Mouse (Mus musculus) urinary bladder, postnatal 14 days (tissue): ENCODE results near the gene H2-Aa.

ENCODE experiments used
- DNase-seq: peaks from one replicate; pipeline ENCODE4 v3.0.0; 2021; ENCODE audit warnings: low spot score

The H2-Aa gene

DNA sequence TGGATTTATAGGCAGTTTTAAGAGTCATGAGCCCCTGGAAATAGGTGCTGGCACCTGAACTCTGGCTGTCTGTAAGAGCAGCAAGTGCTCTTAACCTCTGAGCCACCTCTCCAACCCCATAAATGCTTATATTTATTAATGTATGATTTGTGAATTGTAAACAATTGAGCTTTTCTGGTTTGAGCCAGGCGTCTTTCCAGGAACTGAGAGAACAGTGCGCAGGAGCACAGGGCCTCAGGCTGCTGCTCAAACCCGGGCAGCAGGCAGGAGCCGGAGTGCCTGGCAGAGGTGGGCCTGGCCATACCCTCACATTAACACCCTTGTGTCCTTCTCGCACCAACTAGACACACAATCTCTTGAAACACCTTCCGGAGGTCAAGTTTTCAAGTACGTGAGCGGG lies 12.4 kb upstream of the H2-Aa start:
- DNase-seq, result no peak

DNA sequence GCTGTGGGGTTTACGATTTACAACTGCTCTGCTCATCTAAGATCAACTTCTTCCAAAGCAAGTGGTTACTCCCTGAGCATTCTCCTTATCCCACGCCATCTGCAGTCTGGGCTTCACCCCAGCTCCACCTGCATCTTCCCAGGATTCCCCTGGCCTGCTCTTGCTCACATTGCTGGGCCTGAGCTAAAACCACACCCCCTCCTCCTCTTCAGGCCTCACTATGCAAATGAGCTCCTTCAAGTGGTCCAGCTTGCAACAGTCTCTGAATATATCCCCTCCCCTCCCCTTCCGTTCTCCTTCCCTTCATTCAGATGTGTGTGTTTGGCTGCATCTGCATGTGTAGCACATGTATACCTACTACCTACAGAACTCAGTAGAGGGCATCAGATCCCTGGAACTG lies 11.7 kb upstream of the H2-Aa start:
- no peak for DNase-seq

DNA sequence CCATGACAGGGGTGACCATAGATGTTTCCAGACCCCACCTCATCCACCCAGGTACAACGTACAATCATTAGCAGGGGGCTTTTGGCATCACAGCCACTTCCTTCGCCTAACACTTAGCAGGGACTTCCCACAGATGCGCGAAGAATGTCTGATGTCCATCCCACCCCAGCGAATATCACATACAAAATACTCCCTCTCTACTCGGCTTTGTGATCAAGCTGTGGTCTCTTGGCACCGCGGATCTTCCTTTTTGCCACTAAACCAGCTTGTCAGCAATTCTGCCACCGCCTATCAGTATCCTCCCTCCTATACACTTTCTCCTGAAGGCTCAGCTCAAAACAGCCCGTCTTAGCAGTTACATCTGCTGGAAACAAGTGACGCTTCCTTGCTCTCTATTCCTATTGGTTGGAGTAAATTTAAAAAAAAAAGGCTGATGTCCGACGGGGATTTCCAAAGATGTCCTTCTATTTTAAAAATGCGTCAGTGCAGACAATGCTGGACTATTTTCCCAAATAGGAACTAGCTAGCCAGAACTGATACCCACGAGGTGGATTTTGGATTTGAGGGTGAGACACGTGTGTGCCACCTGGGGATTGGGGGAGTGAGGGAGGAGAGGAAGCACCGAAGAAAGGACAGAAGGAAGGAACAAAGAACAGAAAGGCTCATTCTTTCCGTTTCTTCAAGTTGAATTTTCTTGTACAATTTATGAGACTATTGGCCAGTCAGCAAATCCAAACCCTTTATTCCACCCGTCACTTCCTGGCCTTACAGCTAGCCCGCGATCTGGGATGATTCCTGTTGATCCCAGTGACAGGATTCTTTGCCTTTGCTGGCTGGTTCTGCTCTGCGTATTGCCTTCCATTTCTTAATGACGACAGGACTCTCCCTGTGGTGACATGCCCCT lies 8.5 kb upstream of the H2-Aa start:
- DNase-seq, result no peak

DNA sequence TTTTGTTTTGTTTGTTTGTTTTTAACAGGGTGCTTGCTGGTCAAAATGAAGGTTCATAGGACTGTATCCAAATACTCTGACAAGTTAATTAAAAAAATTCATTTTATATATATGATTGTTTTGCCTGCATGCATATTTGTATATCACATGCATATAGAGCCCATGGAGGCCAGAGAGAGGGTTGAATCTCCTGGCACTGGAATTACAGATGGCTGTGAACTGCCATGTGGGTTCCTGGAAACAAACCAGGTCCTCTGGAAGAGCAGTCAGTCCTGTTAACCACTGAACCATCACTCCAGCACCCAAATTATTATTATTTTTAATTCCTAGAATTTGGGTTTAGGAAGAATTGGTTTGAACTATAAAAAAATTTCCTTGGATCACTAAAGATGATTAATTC lies 7.7 kb upstream of the H2-Aa start:
- DNase-seq, result no peak

DNA sequence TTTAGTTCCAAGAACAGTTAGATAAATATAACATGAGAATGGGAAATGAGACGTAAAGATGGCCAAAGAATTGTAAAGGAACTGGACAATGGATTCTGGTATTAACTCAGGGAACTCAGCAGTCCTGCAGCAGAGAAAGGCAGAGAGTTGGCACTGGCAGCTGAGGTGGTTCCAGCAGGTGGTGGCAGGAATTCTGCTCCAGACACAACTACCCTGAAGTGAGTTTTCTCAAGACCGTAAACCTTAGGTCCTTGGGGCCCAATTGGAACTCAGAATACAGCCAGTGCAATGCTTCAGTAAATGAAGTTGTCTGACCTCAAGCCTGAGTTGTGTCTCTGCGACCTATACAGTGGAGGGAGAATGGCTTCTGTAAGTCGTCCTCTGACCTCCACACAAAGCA lies 6.6 kb upstream of the H2-Aa start:
- no peak for DNase-seq

DNA sequence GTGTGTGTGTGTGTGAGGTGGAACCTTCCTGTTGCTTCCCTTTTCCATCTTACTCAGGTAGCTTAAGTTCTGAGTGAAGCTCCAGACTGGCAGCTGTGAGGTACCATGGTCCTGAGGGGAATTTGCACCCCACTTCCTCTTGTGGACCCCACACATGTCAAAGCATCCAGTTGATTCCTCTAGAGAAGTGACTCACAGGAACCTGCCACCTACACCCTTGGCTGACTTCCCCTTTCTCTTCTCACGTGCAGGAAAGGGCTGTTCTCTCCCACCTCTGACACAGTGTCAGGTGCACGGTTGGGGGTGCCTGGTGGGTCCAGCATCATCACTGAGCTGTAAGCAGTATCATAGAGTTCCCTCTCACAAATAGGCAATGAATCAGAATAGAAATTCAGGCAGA lies 5.9 kb upstream of the H2-Aa start:
- DNase-seq, result no peak

DNA sequence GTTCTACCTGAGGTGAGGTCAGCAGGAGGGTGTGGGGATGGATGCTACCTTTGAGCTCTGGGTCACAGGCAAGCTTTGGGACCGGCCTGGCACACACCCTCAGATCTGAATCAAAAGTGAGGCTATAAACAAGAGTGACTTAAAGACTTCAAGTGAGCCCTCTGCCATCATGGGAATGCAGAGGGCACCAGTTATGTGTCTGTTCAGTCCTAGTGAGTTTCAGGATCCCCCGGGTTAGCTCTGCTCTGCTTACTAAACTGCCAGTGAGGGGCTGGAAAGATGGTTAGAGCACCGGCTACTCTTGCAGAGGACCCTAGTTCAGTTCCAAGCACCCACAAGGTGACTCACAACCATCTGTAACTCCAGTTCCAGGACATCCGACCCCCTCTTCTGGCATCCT lies 4.9 kb upstream of the H2-Aa start:
- DNase-seq, result no peak

DNA sequence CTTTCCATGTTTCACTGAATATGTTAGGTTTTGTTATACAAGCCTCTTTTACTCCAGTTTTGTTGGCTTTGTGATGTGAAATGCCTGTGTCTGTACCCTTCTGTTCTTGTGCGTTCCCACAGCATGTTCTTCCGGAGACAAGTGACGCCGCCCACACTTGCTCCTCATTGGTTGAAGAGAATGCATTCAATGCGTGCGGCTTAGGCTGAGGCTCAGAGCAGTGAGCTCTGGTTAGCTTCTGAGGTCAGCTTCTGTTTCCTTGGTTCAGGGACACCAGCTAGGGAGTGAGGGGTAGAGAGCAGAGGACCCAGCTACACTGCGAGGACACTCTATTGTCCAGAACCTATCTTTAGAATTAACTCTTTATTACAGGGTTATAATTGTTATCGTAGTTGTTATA lies 4.0 kb upstream of the H2-Aa start:
- DNase-seq, result peak; percentile 79

DNA sequence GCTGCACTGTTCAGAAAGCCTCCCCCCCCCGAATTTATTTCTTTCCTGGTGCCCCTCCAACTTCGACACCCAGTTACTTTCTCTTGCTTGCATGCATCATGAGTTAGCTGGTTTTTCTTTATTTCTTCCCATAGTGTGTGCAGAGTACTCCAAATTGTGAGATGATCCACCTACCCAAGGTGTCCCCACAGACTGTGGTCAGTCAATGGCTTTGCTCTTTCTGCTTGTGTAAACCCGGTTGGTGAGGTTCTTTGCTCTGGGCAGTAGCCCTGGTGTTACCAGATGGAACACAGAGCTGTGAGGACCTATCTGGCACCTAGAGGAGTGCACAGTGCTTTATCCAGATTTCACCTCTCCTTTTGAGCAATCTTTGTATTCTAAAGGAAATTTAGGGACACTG lies 508 bp upstream of the H2-Aa start:
- DNase-seq, result no peak

DNA sequence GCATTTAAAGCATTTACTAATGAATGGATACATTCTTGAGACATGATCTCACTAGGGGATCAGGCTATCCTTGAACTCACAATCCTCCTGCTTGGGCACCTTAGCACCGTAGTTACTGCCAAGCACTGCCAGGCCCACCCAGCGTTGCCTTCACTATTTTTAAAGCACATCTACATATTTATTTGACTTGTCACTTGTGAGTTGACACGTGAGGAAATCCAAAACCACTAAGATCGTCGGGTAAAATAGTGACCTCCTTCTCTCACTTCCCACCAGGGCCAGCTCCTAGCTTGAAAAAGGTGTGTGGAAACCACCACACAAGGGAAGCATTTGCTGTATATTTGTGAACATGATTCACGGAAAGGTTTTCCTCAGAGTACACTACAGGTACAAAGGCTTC lies 624 bp downstream of the H2-Aa start:
- DNase-seq, result no peak

DNA sequence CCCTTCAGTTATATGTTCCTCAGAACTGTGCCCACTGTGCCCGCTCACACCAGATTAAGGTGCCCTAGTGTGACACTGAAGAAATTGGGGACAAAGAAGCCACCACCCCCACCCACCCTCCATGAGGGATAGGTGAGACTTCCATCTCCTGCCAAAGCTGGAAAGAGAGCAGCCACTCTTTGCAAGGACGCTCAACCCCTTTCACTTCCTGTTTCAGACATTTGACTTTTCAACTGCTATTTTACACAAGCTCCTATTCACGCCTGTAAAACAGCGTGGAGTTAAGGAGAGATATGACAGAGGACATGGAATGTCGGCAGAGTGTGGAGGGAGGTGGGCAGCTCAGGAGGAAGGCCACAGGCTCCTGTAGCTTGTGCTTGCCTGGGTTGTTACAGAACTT lies 1.1 kb downstream of the H2-Aa start:
- DNase-seq, result no peak

DNA sequence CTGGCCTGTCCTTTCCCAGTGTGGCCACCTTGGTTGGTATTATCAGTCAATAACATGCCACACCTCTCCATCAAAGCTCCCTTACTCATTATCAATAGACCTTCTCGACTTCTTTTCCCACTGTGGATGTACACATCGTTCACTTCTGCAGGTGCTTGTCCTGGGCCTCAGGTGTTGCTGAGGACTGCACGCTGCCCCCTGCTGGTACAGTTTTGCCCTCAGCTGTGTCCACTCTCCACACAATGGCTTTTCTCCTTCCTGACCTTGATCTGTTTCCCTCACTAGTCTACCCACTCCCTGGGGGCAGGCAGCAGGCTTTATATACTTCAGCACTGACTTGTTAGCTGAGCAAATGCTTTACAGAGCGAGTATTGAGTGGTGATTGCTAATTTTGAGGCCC lies 1.8 kb downstream of the H2-Aa start:
- DNase-seq, result peak; percentile 25

DNA sequence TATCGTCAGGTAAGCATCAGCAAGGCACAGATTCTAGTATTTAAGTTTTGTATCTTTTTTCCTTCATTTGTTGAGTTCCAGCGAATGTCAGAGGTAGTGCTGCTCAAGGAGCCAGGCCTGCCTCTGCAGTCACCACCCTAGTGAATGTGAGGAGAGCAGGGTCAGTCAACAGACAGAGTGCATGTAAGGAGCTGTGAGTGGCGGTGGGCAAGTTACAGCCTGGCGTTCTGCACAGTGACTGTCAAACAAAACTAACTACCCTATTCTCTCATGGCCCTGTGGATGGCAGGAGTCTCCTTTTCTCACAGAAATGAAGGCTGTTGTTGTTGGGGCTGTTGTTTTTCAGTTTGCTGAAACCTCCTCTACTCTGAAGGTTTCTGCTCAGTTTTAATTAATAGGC lies 2.3 kb downstream of the H2-Aa start:
- DNase-seq, result no peak

DNA sequence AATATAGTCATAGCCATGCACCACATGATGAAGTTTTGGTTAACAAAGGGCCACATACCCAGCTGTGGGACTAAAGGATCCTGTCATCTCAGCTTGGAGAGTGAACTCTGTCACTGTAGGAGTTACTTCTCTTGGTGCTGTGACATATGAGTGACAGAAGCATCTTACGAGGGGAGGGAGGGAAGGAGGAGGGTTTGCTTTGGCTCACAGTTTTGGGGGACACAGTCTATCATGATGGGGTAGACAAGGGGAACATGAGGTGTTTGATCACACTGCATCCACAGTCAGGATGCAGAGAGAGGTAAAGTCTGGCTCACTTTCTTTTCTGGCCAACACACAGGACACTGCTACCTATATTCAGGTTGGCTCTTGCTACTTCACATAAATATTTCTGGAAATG lies 5.8 kb downstream of the H2-Aa start:
- DNase-seq, result no peak

DNA sequence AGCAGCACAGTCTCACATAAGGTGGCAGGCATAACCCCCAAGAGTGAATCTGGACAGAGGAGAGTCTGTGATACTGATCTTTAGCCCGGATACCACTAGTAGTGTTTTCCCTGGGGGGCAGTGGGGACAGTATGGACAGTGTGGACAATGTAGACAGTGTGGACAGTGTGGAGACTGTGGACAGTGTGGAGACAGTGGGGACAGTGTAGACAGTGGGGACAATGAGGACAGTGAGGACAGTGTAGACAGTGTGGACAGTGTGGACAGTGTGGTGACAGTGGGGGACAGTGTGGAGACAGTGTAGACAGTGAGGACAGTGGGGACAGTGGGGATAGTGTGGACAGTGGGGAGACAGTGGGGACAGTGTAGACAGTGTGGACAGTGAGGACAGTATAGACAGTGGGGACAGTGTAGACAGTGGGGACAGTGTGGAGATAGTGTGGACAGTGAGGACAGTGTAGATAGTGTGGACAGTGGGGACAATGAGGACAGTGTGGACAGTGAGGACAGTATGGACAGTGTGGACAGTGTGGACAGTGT lies 7.1 kb downstream of the H2-Aa start:
- DNase-seq, result no peak

DNA sequence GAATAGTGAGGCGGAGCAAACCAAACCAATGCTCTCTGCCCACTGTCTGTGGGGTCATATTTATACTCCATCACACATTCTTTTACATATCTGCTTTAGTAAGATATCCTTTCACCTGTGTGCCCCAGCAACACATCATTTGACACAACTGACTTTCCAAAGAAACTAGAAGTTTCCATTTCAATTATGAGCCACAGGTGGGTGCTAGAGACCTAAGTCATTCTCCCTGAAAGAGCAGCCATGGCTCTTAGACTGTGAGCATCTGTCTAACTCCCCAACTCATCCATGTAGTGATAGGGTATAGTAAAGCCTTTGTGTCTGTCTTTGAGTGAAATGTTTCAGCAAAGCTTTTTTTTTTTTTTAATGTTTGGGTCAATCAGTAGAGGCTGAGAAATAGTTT lies 15.5 kb downstream of the H2-Aa start:
- DNase-seq, result no peak

DNA sequence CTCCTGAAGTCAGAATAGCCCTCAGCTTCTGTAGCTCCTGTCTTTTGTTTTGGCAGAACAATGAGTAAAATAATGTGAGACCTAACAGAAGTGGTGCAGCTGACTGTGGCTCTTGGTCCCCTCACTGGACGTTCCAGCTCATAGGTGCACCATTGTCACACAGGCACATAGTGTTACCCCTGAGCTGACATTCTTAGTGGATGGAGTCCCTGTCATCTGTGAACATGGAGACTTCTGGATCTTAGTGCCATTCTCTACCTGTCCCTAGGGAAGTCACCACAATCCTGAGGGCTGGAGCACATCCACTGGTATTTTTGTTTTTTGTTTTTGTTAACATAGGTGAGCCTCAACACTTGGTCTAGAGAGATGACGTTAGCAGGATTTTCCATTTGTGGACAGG lies 16.7 kb downstream of the H2-Aa start:
- DNase-seq, result no peak

DNA sequence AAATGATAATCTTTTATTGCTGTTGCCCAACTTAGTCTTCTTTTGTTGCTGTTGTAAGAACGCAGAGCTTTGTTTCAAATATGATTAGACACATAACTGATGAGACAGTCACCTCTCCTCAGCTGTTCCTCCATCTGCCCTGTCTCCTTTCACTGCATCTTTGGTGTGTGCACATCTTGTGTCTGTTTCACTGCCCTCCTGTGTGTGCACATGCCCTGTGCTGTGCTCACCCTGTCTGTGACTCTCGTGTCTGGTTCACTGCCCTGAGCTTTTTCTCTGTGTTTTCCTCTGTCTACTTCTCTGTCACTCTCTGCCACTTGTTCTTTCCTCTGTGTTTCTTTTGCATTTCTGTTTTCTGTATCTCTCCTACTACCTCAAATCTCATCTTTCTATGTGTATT lies 17.4 kb downstream of the H2-Aa start:
- DNase-seq, result no peak

DNA sequence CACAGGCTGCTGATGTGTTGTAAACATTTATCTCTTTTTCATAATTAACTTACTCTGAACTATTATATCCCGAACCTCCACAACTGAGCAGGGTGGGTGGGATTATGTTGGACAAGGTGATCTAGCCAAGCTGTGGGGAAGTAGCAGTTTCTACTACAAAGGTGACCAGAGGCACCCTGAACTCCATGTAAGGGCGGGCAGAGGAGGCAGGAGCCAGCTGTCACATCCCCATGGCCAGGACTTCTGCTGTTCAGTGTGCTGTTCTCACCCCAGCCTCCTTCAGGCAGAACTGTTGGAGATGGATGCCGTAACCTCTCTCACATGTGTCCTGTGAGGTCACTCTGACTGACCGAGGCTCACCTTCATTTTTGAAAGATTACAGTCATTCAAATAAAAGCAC lies 17.8 kb downstream of the H2-Aa start:
- no peak for DNase-seq

DNA sequence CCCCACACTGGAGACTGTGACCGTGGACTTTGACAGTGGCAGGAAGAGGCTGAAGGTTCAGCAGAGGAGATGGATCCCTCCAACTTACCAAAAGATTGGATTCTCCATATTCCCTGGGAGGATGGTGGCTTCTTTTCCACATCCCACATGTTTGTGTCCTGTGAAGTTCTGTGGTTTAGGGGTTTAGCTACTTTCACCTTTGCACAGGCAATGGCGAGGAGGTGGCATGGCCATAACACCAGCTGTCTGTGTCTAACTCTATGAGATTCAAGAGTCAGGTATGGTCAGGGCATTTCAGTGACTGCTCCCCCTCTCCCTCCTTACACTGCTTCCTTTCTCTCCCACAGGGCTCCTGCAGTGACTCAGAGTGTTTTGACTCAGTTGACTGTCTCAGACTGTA lies 18.9 kb downstream of the H2-Aa start:
- no peak for DNase-seq

DNA sequence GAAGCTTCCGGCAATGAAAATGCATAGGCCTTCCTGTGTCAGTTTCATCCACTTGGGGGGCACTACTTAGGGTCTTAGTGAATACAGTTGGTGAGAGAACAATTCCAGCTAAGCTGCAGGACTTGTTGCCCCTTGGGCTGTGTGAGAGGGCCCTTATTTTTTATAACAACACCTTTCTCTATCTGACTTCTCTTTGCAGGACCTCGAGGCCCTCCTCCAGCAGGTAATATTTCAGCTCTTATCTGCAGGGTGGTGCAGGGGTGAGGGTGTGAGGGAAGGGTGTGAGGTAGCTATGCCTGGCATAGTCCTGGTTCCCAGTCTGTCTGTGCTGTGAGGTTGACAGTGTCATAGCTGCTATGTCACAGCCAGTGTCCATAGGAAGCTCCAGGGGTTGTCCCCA lies 19.4 kb downstream of the H2-Aa start:
- no peak for DNase-seq

DNA sequence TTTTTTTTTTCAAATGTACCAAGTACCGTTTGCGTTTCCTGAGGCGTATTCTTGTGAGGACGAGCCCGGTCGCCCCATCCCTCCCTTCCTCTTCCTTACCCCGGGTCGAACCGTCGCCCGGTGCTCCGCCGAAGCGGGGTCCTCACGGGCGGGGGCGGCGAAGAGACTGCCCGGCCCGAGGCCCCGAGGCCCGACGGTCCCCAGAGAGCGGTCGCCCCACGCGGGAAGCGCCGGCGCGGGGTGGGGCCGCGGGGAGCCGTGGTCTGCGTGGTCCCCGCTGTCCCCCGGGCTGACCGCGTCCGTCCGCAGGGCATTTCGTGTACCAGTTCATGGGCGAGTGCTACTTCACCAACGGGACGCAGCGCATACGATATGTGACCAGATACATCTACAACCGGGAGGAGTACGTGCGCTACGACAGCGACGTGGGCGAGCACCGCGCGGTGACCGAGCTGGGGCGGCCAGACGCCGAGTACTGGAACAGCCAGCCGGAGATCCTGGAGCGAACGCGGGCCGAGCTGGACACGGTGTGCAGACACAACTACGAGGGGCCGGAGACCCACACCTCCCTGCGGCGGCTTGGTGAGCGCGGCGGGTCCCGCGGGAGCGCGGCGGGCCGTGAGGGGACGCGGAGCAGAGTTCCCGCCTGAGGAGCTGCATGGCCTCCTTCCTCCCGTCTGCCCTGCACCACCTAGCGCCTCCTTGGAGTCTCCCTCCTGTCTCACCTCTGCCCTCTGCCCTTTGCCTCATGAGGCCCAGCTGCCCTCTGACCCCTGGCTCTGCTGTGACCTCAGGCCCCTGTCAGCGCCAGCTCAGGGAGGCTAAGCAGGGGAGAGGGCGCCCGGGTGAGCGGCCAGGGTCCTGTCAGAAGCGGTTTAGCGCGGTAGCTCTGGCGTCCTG lies 22.9 kb downstream of the H2-Aa start:
- peak; percentile 16 for DNase-seq

DNA sequence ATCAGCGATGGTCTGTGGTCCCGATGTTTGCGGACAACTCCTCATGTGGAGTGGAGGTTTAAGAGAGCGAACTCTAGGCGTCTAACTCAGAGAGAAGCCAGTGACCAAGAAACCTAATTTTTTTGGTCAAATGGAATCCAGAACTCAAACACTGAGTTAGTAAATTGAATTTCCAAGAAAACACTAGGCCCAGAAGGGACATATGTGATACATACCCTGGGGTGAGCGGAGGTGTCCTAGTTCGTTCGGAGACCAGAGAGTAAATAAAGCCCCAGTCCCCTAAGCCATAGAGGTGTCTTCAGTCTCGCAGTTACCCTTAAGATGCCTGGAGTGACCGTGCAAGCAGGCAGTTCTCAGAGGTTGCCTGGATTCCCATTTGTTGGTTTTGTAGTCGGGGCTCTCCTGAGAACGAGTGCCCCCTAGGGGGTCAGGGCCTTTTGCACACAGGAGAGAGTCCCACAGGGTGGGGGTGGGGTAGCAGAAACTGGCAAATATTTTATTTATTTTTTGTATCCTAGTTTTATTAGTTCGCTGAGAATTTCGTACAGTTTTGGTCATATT lies 23.7 kb downstream of the H2-Aa start:
- DNase-seq, result no peak
